Mouse (Mus musculus): ENCODE measurements at regions not wholly inside any gene's neighbourhood (a gene's known extent, or its start where the extent isn't known, plus 50 kb on each side); places are given as distances from the start of the nearest gene placed in this dataset.

GRCm38 (mm10) chr17:93067850-93068249 is 131.0 kb upstream of the Adcyap1 start:
- peak; percentile 32 for DNase-seq (ENCODE audit: extremely low spot score)

- no peak for DNase-seq (ENCODE audit: extremely low spot score)
Measured at GRCm38 (mm10) chr17:93068489-93068888, 130.3 kb upstream of the Adcyap1 start.

DNA sequence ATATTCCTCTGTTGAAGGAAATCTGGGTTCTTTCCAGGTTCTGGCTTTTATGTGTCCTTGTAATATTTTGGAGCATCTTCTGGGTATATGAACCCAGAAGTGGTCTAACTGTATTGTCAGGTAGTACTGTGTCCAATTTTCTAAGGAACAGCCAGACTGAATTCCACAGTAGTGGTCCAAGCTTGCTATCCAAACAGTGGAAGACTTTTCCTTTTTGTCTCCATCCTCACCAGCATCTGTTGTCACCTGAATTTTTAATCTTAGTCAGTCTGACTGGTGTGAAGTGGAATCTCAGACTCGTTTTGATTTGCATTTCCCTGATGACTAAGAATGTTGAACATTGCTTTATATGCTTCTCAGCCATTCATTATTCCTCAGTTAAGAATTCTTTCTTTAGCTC is 114.8 kb upstream of the Adcyap1 start:
- DNase-seq (ENCODE audit: extremely low spot score), result no peak

DNA sequence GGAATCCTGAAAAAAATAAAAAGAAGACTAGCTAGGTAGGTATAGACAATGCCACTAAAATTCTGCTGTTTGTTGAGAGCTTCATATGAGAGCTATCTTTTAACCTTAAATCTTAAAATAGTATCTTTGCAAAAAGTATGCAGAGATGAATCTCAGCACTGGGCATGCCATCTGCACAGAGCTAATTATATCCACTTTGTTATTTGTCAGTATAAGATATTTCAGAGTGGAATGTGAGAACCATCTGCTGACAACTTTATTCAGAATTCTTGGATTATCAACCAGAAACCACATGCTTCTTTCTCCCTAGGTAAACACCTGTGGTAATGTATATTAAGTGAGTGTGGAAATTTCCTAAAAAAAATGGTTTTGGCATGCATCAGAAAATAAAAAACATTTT is 94.3 kb upstream of the Adcyap1 start:
- no peak for DNase-seq (ENCODE audit: extremely low spot score)

- no peak for DNase-seq (ENCODE audit: extremely low spot score)
Measured at GRCm38 (mm10) chr17:93140003-93140402, 58.8 kb upstream of the Adcyap1 start.

DNA sequence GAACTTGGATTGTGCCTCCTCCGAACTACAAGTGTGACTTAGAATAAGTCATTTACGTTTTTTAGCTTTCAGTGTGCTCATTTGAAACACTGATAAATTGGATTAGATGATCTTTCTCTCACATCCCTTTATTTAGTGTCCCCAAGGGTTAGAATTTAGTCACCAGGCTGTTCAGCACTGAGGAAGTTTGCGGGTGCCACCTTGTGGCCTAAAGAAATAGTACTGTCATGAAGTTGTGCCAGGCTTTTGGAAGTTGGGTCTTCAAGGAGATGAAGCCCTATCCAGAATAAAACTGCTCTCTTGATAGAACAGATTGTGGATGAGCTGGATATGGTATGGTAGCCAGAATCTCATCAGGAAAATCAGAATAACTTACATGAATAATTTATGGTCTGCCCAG is 57.7 kb upstream of the Adcyap1 start:
- DNase-seq (ENCODE audit: extremely low spot score), result peak; percentile 27

Data from embryo, embryonic 9.5 days (tissue).